Mouse (Mus musculus) forebrain, embryonic 10.5 days (tissue): ENCODE results near the gene Prdm5. TPM values are rescaled to one million over a fixed set of nuclear protein-coding genes. Genes with fewer than 3 reads are reported as not detected.

Experiments used
- DNase-seq: peaks from one replicate; pipeline ENCODE4 v3.0.0-alpha.2; 2017; ENCODE audit warnings: low spot score; ENCODE audit errors: extremely low spot score
- H3K27ac ChIP-seq: fragments of 300-500 bp; sonication (generic); 2 replicates; pipeline ENCODE4 v1.5.1; 2016; ENCODE audit warnings: mild to moderate bottlenecking
- H3K27me3 ChIP-seq: fragments of 300-500 bp; sonication (generic); 2 replicates; pipeline ENCODE4 v1.6.1; 2016; ENCODE audit warnings: mild to moderate bottlenecking; ENCODE audit not compliant: poor library complexity, severe bottlenecking
- H3K36me3 ChIP-seq: fragments of 300-500 bp; sonication (generic); replicated peaks from 2 replicates; pipeline ENCODE4 v1.6.1; 2016; ENCODE audit warnings: mild to moderate bottlenecking, moderate library complexity
- H3K4me1 ChIP-seq: fragments of 300-500 bp; sonication (generic); 2 replicates; pipeline ENCODE4 v1.6.1; 2016
- H3K4me3 ChIP-seq: fragments of 300-500 bp; sonication (generic); 2 replicates; pipeline ENCODE4 v1.5.1; 2016; ENCODE audit warnings: mild to moderate bottlenecking, moderate library complexity
- H3K9me3 ChIP-seq: fragments of 300-500 bp; sonication (generic); 2 replicates; pipeline ENCODE4 v1.6.1; 2016; ENCODE audit warnings: mild to moderate bottlenecking, moderate library complexity
- WGBS: fragments of 180-500 bp; shearing (Covaris S2); methylation state at CpG from one replicate; pipeline ENCODE4 v1.1.7; 2016; 5-methylcytosine and 5-hydroxymethylcytosine counted together
- polyA plus RNA-seq: library from polyadenylated mRNA; unstranded; fragments of >200 nt; fragmentation: Nextera tagmentation; extraction: Ambion mirVana; gene quantifications from 2 replicates; pipeline ENCODE4 v1.2.1, GENCODE M21; 2016

Prdm5 gene
- polyA plus RNA-seq, 1 experiment from 2014 or later, result 17.1 TPM

- no peaks in the 10 kb centered on the region for H3K9me3 ChIP-seq
- DNase-seq, result no peak
- no peak overlapping the region for H3K27ac ChIP-seq
- H3K4me1 ChIP-seq, result no peaks in the 10 kb centered on the region
- H3K4me3 ChIP-seq, result no peak overlapping the region
- H3K36me3 ChIP-seq, result peaks cover 11% of the 10 kb centered on the region
- WGBS, result 86% methylated on average over 4 of the region's 4 CpGs
- H3K27me3 ChIP-seq, result no peaks in the 10 kb centered on the region
These were observed 113.4 kb downstream of the Prdm5 start for GRCm38 (mm10) chr6:65892045-65892660.

DNA sequence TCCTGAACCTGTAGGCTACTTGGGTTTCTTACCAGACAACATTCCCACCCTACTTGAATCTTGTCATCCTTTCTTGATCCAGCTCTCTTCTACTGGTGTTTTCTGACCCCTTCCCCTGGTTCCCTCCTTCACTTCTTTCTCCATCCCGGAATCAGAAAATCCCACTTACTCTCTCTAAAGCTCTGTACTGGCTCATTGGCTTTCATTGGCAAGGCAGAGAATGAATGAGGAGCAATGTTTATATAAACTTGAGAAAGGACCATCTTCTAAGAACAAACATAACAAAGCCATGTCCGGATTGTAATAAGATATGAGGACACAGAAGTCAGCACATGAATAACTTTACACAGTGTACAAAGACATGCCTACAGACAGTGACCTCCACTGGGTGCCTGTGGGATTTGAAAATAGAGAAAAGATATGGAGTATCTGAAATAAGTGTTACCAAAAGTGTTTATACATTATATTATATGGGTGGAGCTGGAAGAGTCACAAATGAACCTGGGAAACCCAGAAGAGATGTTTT lies 127.9 kb downstream of the Prdm5 start:
- Histone ChIP-seq H3K36me3 (peaks cover 51% of the 10 kb centered on the region), H3K9me3 (0 out of 2 replicates have a peak, but pooled peaks cover 3% of the 10 kb centered on the region), H3K4me1 (no peaks in the 10 kb centered on the region), H3K27ac (no peak overlapping the region), H3K4me3 (no peak overlapping the region), H3K27me3 (no peaks in the 10 kb centered on the region)
- 93% methylated on average over 2 of the region's 2 CpGs for WGBS
- no peak for DNase-seq

GRCm38 (mm10) chr6:65915421-65915820 lies 136.6 kb downstream of the Prdm5 start:
- Histone ChIP-seq H3K4me3 (no peak overlapping the region), H3K4me1 (no peaks in the 10 kb centered on the region), H3K9me3 (no peaks in the 10 kb centered on the region), H3K27ac (no peak overlapping the region), H3K36me3 (peaks cover 4% of the 10 kb centered on the region; the same call in 1 of the 2 replicates), H3K27me3 (no peaks in the 10 kb centered on the region)
- WGBS, result 88% methylated on average over 5 of the region's 5 CpGs
- DNase-seq, result no peak

GRCm38 (mm10) chr6:65921703-65922102 lies 142.9 kb downstream of the Prdm5 start:
- Histone ChIP-seq H3K36me3 (no peaks in the 10 kb centered on the region), H3K27me3 (peaks cover 22% of the 10 kb centered on the region), H3K4me1 (0 out of 2 replicates have a peak, but pooled peaks cover 3% of the 10 kb centered on the region), H3K9me3 (no peaks in the 10 kb centered on the region), H3K27ac (no peak overlapping the region), H3K4me3 (no peak overlapping the region)
- 91% methylated on average over 3 of the region's 3 CpGs for WGBS
- DNase-seq, result no peak

GRCm38 (mm10) chr6:65923501-65924084 lies 144.8 kb downstream of the Prdm5 start:
- DNase-seq, result no peak
- Histone ChIP-seq H3K36me3 (no peaks in the 10 kb centered on the region), H3K9me3 (no peaks in the 10 kb centered on the region), H3K4me1 (0 out of 2 replicates have a peak, but pooled peaks cover 3% of the 10 kb centered on the region), H3K27ac (no peak overlapping the region), H3K27me3 (peaks cover 35% of the 10 kb centered on the region), H3K4me3 (no peak overlapping the region)
- WGBS, result 75% methylated on average over 4 of the region's 4 CpGs

DNA sequence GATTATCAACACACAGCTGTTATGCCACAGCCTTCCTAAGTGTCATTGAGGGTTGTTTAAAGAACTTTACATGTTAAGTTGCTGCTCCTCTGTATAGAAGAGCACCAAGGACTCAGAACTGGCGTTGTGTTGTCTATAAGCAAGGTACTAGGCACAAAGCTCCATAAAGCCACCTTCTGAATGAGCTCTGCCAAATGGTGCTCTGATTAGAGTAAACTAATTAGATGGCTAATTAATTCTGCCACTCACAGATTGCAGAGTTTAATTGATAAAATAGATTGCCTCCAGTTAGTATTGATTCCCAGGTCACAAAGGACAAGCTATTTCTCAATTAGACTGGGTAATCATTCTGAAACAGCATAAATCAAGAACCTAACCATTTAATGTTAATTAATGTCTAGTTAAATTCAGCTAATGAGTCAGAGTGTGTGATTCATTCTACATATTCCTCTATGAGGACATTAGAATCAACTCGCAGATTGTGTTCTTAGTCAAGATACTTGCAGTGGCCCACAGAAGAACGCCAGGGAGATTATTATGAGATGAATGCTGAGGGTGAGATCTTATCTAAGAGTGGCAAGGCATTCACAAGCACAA lies 147.0 kb downstream of the Prdm5 start:
- Histone ChIP-seq H3K4me1 (0 out of 2 replicates have a peak, but pooled peaks cover 3% of the 10 kb centered on the region), H3K27me3 (peaks cover 43% of the 10 kb centered on the region), H3K9me3 (no peaks in the 10 kb centered on the region), H3K4me3 (no peak overlapping the region), H3K36me3 (0 out of 2 replicates have a peak, but pooled peaks cover 3% of the 10 kb centered on the region), H3K27ac (no peak overlapping the region)
- DNase-seq, result no peak
- WGBS, result 75% methylated on average over 3 of the region's 3 CpGs

DNA sequence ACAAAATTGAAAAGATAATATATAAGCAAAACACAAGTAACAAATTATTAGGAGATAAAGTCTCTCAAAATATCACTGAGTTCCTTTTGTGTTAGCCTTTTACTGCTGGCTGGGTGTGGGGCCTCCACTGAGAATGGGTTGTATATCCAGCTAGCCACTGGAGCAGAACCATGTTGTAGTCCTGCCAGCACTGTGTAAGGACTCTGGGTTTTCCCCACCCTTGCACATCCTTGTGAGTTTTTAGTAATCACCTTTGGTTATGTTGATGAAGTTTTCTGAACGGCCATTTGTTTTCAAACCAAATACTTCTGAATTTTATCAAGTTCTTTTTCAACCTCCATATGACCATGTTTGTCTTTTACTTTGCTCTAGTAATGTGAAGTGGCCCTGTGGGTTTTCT lies 151.7 kb downstream of the Prdm5 start:
- Histone ChIP-seq H3K27me3 (peaks cover 21% of the 10 kb centered on the region; the same call in 1 of the 2 replicates), H3K36me3 (0 out of 2 replicates have a peak, but pooled peaks cover 8% of the 10 kb centered on the region), H3K4me1 (peaks cover 15% of the 10 kb centered on the region), H3K4me3 (no peak overlapping the region), H3K27ac (no peak overlapping the region), H3K9me3 (no peaks in the 10 kb centered on the region)
- no peak for DNase-seq
- 92% methylated on average over 1 of the region's 1 CpGs for WGBS

DNA sequence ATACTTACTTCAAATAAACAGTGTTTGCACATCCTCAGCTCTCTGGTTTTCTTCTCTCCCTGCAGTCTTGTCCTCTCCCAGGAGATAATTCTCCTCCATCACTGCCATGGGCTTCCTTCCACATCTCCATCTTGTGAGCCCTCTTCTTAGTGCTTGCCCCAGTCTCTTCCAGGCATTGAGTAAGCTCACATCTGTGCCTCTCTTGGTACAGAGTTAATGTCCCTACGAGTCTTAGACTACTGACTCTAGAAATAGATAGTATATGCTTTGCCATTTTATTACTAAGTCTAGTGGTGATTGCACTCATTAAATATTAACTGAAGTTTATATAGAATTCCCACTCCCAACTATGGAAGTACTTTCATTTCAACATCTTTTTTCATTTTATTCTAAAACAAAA lies 154.0 kb downstream of the Prdm5 start:
- Histone ChIP-seq H3K4me1 (peaks cover 12% of the 10 kb centered on the region), H3K36me3 (peaks cover 17% of the 10 kb centered on the region; the same call in 1 of the 2 replicates), H3K27ac (no peak overlapping the region), H3K27me3 (peaks cover 14% of the 10 kb centered on the region; the same call in 1 of the 2 replicates), H3K4me3 (no peak overlapping the region), H3K9me3 (no peaks in the 10 kb centered on the region)
- DNase-seq, result no peak
- 15% methylated on average over 1 of the region's 1 CpGs for WGBS

GRCm38 (mm10) chr6:65933177-65933576 lies 154.4 kb downstream of the Prdm5 start:
- DNase-seq, result no peak

DNA sequence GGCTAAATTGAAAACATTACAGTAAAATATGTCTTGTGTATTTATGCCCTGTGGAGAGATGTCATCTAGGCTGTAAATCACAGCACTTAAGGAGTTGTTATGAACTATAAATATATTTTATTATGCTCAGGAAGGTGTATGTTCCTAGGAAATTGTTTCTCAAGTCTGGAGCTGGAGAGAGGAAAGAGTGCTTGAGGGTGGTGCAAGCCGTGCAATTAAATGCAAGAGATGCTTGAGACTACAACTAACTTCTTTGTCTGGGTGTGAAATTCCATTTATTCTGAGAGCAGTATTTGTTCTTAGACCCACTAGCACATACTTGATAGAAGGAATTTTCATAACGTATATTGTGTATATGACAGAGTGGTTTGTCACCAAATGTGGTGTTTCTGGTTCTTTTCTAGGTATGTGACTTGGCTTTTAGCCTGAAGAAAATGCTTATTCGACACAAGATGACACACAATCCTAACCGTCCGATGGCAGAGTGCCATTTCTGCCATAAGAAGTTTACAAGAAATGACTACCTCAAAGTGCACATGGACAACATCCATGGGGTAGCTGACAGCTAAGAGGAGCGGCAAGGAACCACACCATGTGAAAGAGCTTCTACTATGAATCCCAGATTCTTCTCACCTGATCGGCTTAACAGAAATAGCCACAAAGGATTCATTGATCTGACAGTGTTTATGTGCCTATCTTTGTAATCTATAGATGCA lies 156.9 kb downstream of the Prdm5 start:
- 91% methylated on average over 7 of the region's 7 CpGs for WGBS
- no peak for DNase-seq
- H3K4me1 ChIP-seq, result peaks cover 12% of the 10 kb centered on the region

More at GRCm38 (mm10) chr6:65933177-65933576, 154.4 kb downstream of the Prdm5 start:
- Histone ChIP-seq H3K9me3 (no peaks in the 10 kb centered on the region), H3K4me1 (peaks cover 12% of the 10 kb centered on the region), H3K36me3 (peaks cover 17% of the 10 kb centered on the region; the same call in 1 of the 2 replicates), H3K4me3 (no peak overlapping the region), H3K27me3 (peaks cover 12% of the 10 kb centered on the region; the same call in 1 of the 2 replicates), H3K27ac (no peak overlapping the region)
- 17% methylated on average over 4 of the region's 4 CpGs for WGBS

DNA sequence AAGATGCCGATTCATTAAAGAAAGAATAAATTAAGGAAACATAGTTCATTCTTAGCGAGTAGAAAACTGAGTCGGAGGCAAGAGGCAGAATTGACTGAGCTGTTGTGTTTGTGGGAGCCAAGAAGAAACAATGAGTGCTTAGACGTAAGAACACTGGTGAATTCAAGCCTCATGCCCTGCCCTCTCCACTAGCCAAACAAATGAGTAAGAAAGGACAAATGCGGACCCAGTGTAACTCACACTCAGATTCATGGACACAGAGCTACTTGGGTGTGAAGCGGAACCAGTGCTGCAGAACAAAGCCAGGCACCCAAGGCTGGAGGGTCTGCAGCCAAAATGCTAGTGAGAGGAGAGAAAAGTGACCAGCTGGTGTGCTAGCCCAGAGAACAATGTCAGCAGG lies 171.7 kb downstream of the Prdm5 start:
- Histone ChIP-seq H3K36me3 (no peaks in the 10 kb centered on the region), H3K4me3 (no peak overlapping the region), H3K27me3 (no peaks in the 10 kb centered on the region), H3K4me1 (0 out of 2 replicates have a peak, but pooled peaks cover 2% of the 10 kb centered on the region), H3K27ac (no peak overlapping the region), H3K9me3 (no peaks in the 10 kb centered on the region)
- WGBS, result 76% methylated on average over 6 of the region's 6 CpGs
- no peak for DNase-seq

More for the DNA sequence above, 156.9 kb downstream of the Prdm5 start:
- peaks cover 13% of the 10 kb centered on the region; the same call in 1 of the 2 replicates for H3K36me3 ChIP-seq
- no peaks in the 10 kb centered on the region; the same call in 1 of the 2 replicates for H3K27me3 ChIP-seq
- no peak overlapping the region for H3K4me3 ChIP-seq
- H3K27ac ChIP-seq, result no peak overlapping the region
- H3K9me3 ChIP-seq, result no peaks in the 10 kb centered on the region

DNA sequence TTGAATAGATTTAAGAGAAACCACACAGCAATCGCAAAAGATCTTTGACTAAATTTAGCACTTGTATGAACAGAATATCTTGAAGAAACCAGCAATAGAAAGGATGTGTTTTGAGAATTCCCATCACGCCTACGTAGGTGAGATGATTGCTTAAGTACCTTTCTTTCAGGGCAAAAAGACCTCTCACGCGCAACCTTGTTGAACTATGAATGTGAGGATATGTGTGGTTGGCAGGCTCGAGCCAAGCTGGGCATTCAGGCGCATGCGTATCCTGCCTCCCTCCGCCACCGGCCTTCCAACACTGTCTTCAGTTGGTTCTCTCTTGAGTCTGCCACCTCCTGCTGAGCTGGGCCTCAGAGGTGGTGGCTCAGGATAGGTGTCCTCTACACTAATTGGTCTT lies 173.5 kb downstream of the Prdm5 start, which contains the start of gene 4930544G11Rik:
TSS of gene 4930544G11Rik (plus strand) at position 301 of the 400 bp plus-strand sequence.
- DNase-seq, result no peak
- Histone ChIP-seq H3K4me3 (no peak within 1 kb of the TSS), H3K27ac (no peak within 1 kb of the TSS), H3K36me3 (no peaks in the 10 kb centered on the region), H3K4me1 (0 out of 2 replicates have a peak, but pooled peaks cover 2% of the 10 kb centered on the region), H3K27me3 (no peaks in the 10 kb centered on the region), H3K9me3 (no peaks in the 10 kb centered on the region)
- WGBS, result 98% methylated on average over 10 of the region's 10 CpGs
